Mouse (Mus musculus): ENCODE measurements around the gene Cybc1.
A peak's percentile ranks its signal among the peaks of the same experiment; 100 is the strongest.

The Cybc1 gene

DNA sequence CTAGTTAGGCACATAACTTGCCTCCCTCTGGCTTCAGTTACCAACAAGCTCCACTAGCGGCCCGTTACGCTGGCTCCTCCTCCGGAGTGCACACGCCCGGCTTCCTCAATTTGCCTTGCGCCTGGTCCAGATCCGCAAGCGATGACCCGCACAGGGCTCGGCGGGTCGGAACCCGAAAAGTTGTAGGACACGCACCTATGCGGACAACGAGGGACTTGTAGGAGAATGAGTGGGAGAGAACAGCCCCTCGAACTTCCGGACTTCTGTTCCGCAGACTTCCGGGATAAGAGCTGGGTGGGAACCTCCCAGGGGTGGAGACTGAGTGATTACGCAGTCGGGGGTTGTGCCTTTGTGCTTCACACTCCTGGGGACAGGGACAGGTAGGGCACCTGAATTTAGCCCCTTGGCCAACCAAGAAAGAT is at the start of gene Cybc1:
TSS of gene Cybc1 (minus strand) at position 305 of the 422 bp plus-strand sequence.
- DNase-seq (ENCODE audit: low spot score in 2 of 2) = peak; percentile 66 to 82

DNA sequence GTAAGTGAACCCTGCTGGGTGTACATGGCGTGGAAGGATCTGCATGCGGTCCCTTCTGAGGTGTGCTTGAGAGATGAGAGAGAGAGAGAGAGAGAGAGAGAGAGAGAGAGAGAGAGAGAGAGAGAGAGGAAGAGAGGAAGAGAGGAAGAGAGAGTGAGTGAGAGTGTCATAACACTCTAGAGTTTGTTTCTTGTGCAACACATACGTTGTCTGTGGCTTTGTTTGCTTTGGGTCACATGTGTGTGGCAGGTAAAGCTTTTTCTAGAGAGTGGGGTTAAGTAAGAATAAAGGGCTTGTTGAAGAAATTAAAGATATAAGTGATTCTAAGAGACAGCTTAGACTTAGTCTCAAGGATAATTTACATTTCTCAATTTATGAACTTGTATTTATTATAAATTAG is 48.9 kb upstream of the Cybc1 start:
- DNase-seq (ENCODE audit: low spot score in 2 of 2) = no peak

DNA sequence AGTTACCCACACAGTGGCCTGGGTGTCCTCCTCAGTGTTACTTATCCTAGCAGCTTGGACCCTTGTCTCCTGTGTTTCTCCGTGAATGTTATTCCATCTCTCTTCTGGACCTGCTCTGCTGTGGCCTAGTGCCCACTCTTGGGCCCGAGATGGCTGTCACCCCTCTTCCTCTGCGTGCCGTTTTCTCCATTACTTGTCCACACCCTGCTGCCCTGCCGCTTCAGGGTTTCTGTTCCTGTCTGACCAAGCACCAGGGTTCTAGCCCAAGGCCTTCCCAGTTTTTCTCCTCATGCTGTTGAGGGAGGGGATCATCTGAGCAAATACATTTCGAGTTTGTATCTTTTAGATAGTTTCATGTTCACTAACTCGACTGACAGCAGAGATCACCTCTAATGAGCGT is 48.4 kb upstream of the Cybc1 start:
- DNase-seq (ENCODE audit: low spot score in 2 of 2) = no peak

DNA sequence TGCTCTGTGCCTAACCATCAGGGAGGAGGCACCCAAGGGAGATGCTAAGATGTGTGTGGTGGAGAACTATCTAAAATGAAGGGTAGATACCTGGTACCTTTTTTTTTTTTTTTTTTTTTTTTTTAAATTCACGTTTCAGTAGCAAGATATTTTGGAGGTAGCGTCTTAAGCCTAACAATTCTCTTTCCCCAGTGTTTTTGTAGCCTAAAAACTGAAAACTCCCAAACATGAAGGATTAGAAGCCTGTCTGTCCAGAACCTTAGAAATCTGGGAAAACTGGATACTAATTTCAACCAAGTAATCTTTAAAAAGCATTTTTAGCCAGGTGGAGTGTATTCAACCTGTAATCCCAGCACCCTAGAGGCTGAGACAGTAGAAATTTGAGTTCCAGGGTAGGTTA is 32.0 kb upstream of the Cybc1 start:
- no peak for DNase-seq (ENCODE audit: low spot score in 2 of 2)

DNA sequence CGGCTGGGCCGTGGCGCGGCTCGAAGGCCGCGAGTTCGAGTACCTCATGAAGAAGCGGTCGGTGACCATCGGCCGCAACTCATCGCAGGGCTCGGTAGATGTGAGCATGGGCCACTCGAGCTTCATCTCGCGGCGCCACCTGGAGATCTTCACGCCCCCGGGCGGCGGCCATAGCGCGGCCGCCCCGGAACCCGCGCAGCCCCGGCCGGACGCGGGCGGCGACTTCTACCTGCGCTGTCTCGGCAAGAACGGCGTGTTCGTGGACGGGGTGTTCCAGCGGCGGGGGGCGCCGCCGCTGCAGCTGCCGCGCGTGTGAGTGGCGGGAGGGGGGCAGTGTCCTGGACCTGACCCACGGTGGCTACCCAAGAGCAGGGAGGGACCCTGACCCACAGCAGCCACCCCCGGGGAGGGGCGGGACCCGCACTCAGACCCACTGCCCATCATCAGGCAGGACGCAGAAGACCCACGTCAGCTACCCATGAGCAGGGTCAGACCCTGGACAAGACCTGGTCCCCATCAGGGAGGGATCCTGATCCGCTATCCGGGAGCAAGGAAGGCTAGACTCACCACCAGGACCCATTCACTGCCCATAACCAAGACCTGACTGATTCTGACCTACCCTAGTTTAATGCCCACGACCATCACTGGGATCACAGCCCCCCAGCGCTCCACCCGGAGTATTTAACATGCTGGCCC is 31.2 kb upstream of the Cybc1 start:
- peak; percentile 2 to 34 for DNase-seq (ENCODE audit: low spot score in 2 of 2)

DNA sequence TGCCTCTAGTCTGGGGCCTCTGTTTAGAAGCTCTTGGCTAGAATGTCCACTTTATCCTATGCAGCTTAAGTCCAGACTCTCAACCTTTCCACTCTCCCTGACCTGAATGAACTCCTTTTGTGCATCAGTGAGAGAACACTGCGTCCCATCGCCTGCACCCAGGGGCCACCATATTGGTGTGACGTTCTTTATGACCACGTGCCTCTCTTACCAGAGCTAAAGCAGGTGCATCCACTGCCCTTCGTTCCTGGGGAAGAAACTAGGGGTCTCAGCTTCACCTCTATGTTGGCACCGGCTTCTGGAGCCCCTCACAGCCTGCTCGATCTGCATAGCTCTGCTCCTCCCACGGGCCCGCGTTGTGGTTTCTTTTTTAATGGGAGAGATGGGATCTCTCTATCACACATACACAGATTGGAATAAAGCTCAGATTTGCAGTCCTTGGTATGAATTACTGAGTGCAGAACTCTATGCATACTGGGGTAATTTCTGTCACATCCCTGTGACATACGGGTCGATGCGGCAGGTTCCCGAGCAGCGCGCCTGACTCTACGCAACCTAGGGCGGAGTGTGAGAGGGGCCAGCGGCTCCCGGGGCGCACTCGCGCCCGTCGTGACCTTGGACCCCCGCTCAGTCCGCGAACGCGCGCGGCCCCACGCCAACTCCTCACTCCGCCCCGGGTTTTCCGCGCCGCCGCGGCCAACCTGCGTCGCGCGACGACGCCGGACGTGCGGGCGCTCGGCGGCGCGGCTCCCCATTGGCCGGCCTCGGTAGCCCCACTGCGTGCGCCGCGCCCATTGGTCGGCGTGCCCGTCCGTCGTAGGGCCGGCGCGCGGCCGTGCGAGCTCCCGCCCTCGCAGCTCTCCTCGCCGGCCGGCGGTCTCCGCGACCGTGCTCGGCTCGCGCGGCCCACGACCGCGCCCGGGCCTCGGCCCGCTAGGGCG is 30.3 kb upstream of the Cybc1 start, which contains the start of gene Foxk2:
TSS of gene Foxk2 (plus strand) at position 831 of the 941 bp plus-strand sequence.
- DNase-seq (ENCODE audit: low spot score in 2 of 2) = peak; percentile 78 to 84

DNA sequence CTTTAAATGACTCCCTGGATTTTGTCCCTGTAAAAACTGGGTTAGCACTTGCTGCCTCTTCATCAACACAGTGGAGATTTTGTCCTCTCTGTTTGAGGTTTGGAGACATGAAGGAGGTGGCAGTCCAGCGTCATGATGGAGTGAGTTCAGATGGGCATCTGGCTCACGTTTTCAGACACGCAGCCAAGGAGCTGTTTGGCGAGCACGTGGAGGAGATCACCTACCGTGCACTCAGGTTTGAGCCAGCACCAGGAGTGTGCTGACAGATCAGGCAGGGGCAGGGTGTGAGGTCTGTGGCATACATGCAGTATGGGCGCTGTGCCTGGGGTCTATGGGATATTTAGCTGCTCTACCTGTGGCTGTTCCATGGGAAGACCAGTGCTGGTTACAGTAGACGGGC is 21.1 kb upstream of the Cybc1 start:
- no peak for DNase-seq (ENCODE audit: low spot score in 2 of 2)

DNA sequence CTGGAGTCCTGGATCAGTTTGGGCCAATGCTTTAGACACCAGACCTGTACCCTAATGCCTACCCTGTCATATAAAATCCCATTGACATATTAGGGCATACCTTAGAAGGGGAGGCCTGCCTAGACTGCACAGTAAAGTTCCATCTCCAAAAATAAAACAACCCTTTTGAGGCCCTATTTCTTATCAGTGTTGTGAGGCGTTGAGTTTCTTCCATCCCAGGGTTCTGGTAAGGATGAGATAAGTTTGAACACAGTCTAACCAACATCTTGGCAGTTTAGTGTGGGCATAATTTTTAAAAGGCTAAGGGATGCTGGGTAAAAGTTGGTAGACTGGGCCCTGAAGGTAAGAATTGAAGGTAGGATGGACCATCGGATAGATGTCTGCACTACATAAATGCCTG is 10.5 kb upstream of the Cybc1 start:
- DNase-seq (ENCODE audit: low spot score in 2 of 2) = no peak

DNA sequence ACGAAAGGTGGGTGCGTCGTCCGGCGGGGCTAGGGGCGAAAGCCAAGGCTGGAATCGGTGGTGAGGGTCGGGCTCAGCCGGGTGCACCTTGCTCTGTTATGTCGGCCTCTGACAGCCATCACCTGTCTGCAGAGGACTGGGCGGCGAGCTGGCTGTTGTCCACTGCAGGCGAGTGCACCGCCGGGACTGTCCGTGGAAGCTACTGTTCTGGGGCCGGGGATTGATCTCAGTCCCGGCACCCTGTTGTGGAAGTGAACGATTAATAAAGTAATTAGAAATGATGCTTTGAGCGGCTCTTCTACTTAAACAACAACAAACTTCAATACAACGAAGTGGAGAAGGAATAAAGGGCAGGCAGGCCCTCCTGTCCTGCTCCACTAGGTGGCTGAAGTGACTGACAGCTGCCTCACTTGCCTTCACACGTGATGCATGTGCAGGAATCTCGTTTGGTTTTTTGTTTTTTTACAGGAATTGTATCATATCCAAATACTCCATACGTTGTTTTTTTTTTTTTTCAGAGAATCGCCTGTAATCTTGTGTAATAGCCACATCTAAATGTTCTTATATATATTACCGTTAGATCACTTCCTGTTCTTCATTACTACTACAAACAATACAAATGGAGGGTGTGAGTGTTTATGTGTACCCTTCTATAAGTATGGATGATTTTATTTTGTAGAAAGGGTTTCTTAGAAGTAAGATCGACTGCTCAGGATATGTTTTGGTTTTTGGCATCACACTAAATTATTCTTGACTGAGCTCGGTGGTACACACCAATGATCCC is 8.4 kb upstream of the Cybc1 start:
- DNase-seq (ENCODE audit: low spot score in 2 of 2) = no peak

DNA sequence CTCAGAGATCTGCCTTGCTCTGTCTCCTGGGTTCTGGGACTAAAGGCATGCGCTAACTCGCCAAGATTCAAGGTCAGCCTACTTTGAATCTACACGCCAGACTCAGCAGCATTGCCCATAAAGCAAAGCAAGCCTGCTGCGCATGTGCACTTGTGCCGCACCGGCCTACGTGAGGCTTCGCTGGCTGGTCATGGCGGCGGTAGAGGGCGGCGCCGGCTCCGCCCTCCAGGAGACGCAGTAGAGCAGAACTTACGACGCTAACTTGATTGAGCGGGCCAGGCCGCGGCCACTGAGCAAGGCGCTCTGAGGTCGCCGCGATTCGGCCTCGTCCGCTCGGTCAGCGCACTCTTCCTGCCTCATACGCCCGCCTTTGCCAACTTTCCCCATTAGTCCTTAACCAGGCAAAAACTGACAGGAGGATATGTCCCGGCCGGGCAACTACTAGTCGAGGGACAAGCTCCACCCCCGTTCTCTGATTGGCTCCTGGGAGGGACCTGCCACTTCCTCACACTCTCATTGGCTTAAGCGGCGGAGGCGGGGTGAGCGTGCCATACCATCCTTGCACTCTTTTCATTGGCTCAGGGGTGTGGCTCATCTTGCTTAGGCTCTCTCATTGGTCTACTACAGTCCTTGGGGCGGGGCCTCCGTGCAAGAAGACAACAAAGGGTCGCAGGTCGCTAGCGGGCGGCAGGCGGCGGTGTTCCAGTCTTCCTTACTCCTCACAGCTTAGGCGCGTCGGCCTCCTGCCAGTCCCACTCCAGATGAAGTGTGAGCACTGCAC is 7.6 kb upstream of the Cybc1 start, which contains the start of gene Narf:
TSS of gene Narf (plus strand) at position 690 of the 781 bp plus-strand sequence.
- DNase-seq (ENCODE audit: low spot score in 2 of 2) = peak; percentile 90 to 99

DNA sequence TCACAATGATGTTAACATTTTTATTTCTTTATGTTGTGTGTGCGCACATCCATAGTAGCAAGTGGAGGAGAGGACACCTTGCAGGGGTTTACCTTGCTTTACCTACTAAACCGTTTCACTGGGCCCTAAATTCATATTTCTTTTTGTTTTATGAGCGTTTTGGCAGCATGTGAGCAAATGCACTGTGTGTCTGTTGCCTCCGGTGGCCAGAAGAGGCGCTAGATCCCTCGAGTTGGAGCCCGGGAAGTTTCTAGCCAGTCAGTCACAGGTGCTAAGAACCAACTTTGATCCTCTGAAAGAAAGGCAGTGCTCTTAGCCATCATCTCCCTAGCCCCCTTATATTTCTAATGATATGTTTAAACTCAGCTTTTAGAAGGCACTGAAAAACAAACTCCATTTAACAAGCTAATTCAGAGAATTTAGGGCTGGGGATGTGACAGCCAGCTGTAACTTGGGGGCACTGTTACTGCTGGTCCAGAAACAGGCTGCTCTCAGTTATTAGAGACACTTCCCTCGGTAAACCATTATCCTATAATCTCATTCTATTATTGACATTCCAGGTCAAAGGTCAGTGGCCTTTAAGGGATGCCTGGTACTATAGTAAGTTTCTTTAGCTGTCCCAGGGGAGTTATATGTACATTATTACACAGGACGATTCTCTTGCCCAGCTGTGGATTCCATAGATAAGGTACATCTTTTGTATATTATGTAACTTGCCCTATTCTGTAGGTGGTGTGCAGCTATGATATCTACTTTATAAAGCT is 6.5 kb upstream of the Cybc1 start:
- no peak for DNase-seq (ENCODE audit: low spot score in 2 of 2)

DNA sequence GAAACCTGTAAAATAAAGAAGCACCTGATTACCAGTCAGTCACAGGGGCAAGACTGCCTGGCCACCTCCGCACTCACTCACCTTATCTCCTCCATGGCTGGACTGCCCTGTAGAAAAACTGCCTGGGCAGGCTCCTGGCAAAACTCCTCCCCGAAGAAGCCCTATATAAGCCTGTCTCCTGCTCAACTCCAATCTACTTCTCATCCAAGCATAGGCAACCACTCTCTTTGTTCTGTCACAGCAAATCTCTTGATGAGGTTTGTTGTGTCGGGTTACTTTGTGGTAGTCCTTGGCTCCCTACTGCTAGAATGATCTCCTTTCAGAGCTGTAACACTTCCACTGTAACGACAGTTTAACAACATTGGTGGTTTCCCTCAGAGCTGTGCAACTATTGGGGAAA is 3.6 kb upstream of the Cybc1 start:
- DNase-seq (ENCODE audit: low spot score in 2 of 2) = no peak

DNA sequence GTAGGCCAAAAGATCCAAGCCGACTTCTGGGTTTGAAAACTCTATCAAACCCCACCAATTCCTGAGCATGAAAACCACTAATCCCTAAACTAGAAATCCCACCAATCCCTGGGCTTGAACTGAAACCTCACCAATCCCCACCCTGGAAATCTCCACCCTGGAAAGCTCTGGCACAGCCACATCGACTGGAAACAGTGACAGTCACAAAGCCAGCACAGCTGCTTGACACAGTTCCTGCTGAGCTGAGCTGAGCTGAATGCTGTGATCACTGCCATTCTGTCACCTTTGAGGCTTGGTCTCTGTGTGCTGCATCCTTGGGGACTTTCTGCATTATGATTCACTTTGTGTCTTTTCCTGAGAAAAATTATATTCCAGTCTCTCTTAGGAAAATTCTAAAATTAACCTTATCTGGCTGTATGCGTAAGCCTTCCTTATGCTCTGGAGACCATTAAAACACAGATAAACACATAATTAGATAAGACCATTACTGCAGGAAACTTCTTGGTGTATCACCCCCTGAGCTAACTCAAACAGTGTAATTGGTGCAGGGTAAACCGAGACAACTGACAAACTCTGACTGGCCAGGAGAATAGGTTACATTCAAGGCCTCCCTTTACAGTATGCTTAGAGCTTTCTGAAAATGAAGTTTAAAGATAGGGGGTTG is 2.6 kb upstream of the Cybc1 start:
- DNase-seq (ENCODE audit: low spot score in 2 of 2) = no peak

DNA sequence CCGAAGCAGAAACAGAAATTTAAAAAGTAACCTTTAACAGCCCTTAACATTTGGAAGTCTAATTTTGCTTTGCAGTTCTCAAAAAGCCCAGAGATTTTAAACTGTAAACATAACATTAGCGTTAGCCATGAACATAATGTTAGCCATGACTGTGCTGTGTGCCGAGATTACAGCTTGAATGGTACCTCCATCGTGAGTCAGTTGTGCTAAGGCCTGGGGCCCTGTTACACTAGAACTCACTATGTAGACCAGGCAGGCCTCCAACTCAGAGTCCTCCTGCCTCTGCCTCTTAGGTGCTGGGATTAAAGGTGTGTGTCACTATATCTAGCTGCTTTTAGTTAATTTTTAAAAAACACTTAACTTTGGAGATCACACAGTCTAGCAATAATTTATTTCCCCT is 2.1 kb upstream of the Cybc1 start:
- DNase-seq (ENCODE audit: low spot score in 2 of 2) = no peak

DNA sequence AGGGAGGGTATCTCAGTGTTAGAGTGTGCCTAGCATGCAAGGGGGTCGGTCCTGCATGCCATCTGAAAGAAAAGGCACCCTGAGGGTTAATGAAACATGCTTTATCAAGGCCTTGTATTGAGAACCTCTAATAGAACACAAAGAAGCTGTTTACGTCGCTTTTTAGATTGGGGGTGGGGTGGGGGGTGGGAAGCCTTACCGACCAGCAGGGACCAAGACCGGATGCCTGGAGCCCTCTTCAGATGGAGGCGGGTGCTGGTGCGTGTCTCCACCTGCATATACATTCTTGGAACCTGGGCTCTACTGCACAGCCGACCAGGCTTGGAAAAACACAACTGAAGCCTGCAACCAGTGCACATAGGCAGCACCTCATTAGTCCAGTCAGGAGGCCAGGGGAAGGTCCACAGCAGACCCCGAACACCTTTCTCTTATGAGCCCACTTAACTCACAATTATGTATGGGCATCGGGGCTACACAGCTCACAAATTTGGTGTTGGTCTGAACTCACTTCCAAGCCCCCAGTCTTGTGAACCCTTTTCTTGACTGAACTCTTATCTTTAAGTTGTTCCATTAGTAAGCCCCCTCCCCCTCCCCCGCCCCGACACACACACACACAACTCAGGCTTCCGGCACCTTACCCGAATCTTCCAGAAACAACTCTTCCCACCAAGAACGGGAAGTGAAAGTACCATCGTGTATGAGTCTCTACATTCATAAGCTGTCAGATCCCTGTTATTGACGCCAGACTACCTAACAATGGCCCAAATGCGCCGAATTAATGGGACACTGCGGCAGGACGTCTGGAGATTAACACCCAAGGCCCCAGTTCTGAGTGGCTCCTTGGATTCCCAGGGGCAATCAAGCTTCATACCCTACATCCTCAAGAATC is 749 bp downstream of the Cybc1 start:
- DNase-seq (ENCODE audit: low spot score in 2 of 2) = no peak

DNA sequence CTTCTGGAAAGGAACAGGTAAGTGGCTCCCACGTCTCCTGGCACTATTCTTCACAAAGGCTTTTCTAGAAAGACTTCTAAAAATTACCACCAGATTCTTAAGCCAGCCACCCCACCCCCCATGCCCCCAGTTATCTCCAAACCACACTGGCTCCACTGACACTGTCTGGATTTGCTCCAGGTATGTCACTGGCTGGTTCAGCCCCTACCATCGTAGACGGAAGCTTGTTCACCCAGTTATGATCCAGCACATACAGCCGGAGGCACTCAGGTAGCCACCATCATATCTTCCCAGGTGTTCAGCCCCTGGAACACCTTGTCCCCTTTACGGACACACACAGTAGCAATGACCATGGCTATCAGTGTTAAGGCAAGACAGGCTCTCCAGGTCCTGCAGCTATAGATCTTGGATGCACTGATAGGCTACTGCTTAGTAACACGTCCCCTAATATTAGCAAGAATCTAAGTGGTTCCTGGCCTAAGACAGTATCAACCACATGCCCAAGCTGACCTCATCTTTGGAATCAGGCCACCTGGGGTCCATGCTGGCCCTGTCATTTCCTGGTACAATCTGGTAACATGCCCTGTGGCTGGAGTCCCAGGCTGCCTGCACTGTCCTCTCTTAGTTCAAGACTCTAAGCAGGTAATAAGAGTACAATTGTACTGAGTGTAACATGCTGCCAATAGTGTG is 7.7 kb downstream of the Cybc1 start:
- DNase-seq (ENCODE audit: low spot score in 2 of 2) = no peak

DNA sequence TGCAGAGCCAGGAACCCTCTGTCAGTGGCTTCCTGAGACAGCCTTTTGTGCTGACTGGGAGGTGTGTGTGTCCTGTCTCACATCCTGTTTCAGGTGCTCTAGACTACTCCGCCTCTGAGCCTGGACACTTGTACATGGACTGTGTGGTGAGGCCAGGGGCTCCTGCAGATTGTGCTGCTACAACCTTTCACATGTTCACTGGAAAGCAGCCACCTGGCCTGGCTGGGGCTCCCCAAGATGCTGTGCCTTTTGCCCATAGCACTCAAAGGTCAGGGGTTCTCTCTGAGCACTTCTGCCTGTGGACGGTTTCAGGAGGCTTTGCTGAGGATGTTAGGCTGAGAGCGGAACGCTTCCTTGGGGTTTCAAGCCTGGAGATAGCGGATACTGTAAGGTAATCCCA is 8.4 kb downstream of the Cybc1 start:
- DNase-seq (ENCODE audit: low spot score in 2 of 2) = no peak

DNA sequence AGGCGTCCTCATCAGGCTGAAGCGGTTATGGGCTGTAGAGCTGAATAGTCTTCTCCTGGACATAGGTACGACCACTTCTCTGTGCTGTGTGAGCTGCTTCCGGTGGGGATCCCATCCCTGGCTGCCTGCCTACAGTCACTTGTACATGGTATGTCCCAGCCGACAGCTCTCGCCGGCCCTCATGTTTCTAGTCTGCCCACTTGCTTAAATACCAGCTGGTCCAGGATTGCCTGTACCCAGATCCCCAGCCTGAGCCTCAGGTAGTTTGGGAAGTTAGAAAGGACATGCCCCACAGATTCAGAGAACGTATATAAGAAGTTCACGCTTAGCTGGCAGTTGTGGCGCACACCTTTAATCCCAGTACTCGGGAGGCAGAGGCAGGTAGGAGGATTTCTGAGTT is 9.3 kb downstream of the Cybc1 start:
- no peak for DNase-seq (ENCODE audit: low spot score in 2 of 2)

Data from urinary bladder, adult 18-20 months (tissue).